Mouse (Mus musculus) embryonic fibroblast, embryonic 13.5 days (primary cell): ENCODE measurements around the gene B3galt5.

Experiments
- CTCF ChIP-seq: IDR thresholded peaks from 2 replicates; pipeline ENCODE4 v1.5.1; 2011; ENCODE audit warnings: mild to moderate bottlenecking, control low read depth, low read length, moderate library complexity, borderline replicate concordance; ENCODE audit not compliant: insufficient read depth
- POLR2A ChIP-seq: IDR thresholded peaks from 2 replicates; pipeline ENCODE4 v1.6.1; 2011; ENCODE audit warnings: low read depth, mild to moderate bottlenecking, control low read depth, low read length, moderate library complexity

- no peak for TF ChIP-seq POLR2A
- TF ChIP-seq CTCF, result no peak
Observed at GRCm38 (mm10) chr16:96272929-96273619, 37.5 kb downstream of the B3galt5 start.
